Mouse (Mus musculus) embryonic facial prominence, embryonic 14.5 days (tissue): ENCODE results near the gene Krtap8-1. TPM values are rescaled to one million over a fixed set of nuclear protein-coding genes. Genes with fewer than 3 reads are reported as not detected.

Source experiments
- ATAC-seq: fragments of 200-750 bp; cut with Nextera tagmentation; 2 replicates; pipeline ENCODE4 v1.8.0; 2017; ENCODE audit warnings: low read depth, moderate number of reproducible peaks, moderate TSS enrichment
- DNase-seq: peaks from one replicate; pipeline ENCODE4 v3.0.0-alpha.2; 2015; ENCODE audit warnings: low spot score
- H3K27ac ChIP-seq: fragments of 300-500 bp; sonication (generic); replicated peaks from 2 replicates; pipeline ENCODE4 v1.5.1; 2014; ENCODE audit warnings: low read depth, mild to moderate bottlenecking, low read length, moderate library complexity
- H3K27me3 ChIP-seq: fragments of 300-500 bp; sonication (generic); replicated peaks from 2 replicates; pipeline ENCODE4 v1.6.1; 2014; ENCODE audit warnings: low read length; ENCODE audit not compliant: control insufficient read depth, insufficient read depth
- H3K36me3 ChIP-seq: fragments of 300-500 bp; sonication (generic); 2 replicates; pipeline ENCODE4 v1.6.1; 2014; ENCODE audit warnings: low read length, mixed read lengths; ENCODE audit not compliant: control insufficient read depth, insufficient read depth
- H3K4me1 ChIP-seq: fragments of 300-500 bp; sonication (generic); 2 replicates; pipeline ENCODE4 v1.6.1; 2014; ENCODE audit warnings: antibody characterized with exemption, low read length; ENCODE audit not compliant: control insufficient read depth, insufficient read depth
- H3K4me2 ChIP-seq: fragments of 300-500 bp; sonication (generic); 2 replicates; pipeline ENCODE4 v1.6.1; 2014; ENCODE audit warnings: low read depth, mild to moderate bottlenecking, low read length, moderate library complexity, mixed read lengths
- H3K4me3 ChIP-seq: fragments of 300-500 bp; sonication (generic); 2 replicates; pipeline ENCODE4 v1.5.1; 2014; ENCODE audit warnings: low read depth, mild to moderate bottlenecking, low read length
- H3K9ac ChIP-seq: fragments of 300-500 bp; sonication (generic); 2 replicates; pipeline ENCODE4 v1.6.1; 2014; ENCODE audit warnings: low read depth, mild to moderate bottlenecking, low read length, moderate library complexity, mixed read lengths
- H3K9me3 ChIP-seq: fragments of 300-500 bp; sonication (generic); 2 replicates; pipeline ENCODE4 v1.6.1; 2016; ENCODE audit warnings: low read length; ENCODE audit not compliant: control insufficient read depth
- WGBS: fragments of 180-500 bp; shearing (Covaris S2); extraction: QIAGEN DNeasy Blood & Tissue Kit; methylation state at CpG from one replicate; pipeline ENCODE4 v1.1.7; 2014; 5-methylcytosine and 5-hydroxymethylcytosine counted together
- polyA plus RNA-seq: library from polyadenylated mRNA; unstranded; fragments of >200 nt; fragmentation: Nextera tagmentation; extraction: Ambion mirVana; gene quantifications from 2 replicates; pipeline ENCODE4 v1.2.1, GENCODE M21; 2014

Gene Krtap8-1
- polyA plus RNA-seq, 1 experiment from 2014 or later: 0.86 TPM

- 73% methylated on average over 7 of the region's 7 CpGs for WGBS
- Histone ChIP-seq H3K9ac (no peak overlapping the region), H3K4me3 (no peak overlapping the region), H3K27ac (no peak overlapping the region), H3K27me3 (no peaks in the 10 kb centered on the region), H3K4me1 (no peaks in the 10 kb centered on the region), H3K36me3 (no peaks in the 10 kb centered on the region), H3K9me3 (no peaks in the 10 kb centered on the region), H3K4me2 (no peak overlapping the region)
- no peak for DNase-seq
- ATAC-seq: no peak
Measured at GRCm38 (mm10) chr16:89513431-89513830, 25.7 kb upstream of the Krtap8-1 start.

DNA sequence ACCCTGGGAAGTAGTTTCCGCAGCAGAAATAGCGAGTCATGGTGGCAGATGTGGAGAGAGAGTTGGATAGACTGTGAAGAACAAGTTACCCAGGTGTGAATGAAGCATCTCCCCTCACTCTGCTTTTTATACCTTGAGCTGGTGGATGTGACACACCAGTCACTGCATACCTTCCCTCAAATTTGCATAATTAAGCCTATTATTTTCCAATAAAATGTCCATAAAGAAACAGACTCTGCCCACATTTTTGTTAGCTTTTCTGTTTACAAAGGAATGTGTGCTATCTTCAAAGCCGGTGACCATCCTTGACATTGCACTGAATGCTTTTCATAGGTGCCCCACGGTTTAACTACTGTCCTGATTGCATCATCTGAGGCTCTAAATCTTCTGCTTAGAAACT lies 20.5 kb upstream of the Krtap8-1 start, which contains the start of gene Krtap7-1:
Gene Krtap7-1, minus strand, starts transcription at position 101 of the 400 bp plus-strand sequence.
- Histone ChIP-seq H3K27ac (no peak within 1 kb of the TSS), H3K4me1 (no peaks in the 10 kb centered on the region), H3K27me3 (no peaks in the 10 kb centered on the region), H3K4me3 (no peak within 1 kb of the TSS), H3K9me3 (no peaks in the 10 kb centered on the region), H3K36me3 (no peaks in the 10 kb centered on the region), H3K4me2 (no peak within 1 kb of the TSS), H3K9ac (no peak within 1 kb of the TSS)
- no peak for ATAC-seq
- DNase-seq: no peak
- 83% methylated on average over 4 of the region's 4 CpGs for WGBS

DNA sequence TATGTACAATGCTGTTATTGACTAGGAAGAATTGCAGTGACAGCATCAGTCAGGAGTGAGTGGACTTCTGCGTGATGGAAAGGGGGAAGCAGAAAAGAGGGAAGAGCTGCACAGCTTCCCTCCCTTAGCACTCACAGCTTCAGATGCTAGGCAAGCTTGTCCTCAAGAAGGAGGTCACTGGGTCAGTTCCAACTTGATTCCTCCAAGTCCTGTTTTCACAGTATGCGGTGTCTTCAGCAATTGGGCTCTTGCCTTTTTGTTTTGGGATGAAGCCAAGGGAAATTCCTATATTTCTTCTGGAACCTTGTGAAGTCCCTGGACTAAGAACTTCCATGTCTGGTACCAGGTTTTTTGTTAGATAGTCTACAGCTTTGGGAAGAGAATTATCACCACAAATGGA lies 15.8 kb upstream of the Krtap8-1 start:
- Histone ChIP-seq H3K36me3 (no peaks in the 10 kb centered on the region), H3K9me3 (no peaks in the 10 kb centered on the region), H3K4me3 (no peak overlapping the region), H3K9ac (no peak overlapping the region), H3K4me1 (no peaks in the 10 kb centered on the region), H3K27me3 (no peaks in the 10 kb centered on the region), H3K4me2 (no peak overlapping the region), H3K27ac (no peak overlapping the region)
- no peak for DNase-seq
- 72% methylated on average over 2 of the region's 2 CpGs for WGBS
- no peak for ATAC-seq

DNA sequence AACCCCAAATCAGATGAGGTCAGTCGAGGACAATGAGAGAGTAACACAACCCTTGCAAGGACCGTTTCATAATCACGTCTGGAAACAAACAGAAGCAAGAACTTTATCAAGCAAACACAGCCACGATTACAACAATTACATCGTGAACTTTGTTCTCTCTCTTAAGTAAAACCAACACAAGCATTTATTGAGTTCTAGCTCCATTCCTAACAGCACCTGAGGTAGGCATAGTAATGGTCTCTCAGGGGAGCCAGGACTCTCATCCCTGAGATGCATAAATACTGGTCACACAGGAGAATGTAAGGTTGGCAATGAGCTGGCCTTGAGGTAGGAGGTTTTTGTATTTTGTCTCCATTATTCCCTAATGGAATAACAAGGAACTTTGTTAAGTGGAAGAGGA lies 14.1 kb upstream of the Krtap8-1 start:
- Histone ChIP-seq H3K27ac (no peak overlapping the region), H3K27me3 (no peaks in the 10 kb centered on the region), H3K4me3 (no peak overlapping the region), H3K4me1 (no peaks in the 10 kb centered on the region), H3K4me2 (no peak overlapping the region), H3K36me3 (no peaks in the 10 kb centered on the region), H3K9me3 (no peaks in the 10 kb centered on the region), H3K9ac (no peak overlapping the region)
- DNase-seq (no peak), ATAC-seq (no peak)
- 80% methylated on average over 5 of the region's 5 CpGs for WGBS

- no peaks in the 10 kb centered on the region for H3K36me3 ChIP-seq
- no peaks in the 10 kb centered on the region for H3K9me3 ChIP-seq
- H3K4me3 ChIP-seq: no peak overlapping the region
- H3K9ac ChIP-seq: no peak overlapping the region
- H3K4me1 ChIP-seq: no peaks in the 10 kb centered on the region
- H3K27ac ChIP-seq: no peak overlapping the region
- WGBS: 85% methylated on average over 5 of the region's 5 CpGs
- no peak for DNase-seq
- no peaks in the 10 kb centered on the region for H3K27me3 ChIP-seq
- H3K4me2 ChIP-seq: no peak overlapping the region
- no peak for ATAC-seq
Measured at GRCm38 (mm10) chr16:89497002-89497401, 9.2 kb upstream of the Krtap8-1 start.

DNA sequence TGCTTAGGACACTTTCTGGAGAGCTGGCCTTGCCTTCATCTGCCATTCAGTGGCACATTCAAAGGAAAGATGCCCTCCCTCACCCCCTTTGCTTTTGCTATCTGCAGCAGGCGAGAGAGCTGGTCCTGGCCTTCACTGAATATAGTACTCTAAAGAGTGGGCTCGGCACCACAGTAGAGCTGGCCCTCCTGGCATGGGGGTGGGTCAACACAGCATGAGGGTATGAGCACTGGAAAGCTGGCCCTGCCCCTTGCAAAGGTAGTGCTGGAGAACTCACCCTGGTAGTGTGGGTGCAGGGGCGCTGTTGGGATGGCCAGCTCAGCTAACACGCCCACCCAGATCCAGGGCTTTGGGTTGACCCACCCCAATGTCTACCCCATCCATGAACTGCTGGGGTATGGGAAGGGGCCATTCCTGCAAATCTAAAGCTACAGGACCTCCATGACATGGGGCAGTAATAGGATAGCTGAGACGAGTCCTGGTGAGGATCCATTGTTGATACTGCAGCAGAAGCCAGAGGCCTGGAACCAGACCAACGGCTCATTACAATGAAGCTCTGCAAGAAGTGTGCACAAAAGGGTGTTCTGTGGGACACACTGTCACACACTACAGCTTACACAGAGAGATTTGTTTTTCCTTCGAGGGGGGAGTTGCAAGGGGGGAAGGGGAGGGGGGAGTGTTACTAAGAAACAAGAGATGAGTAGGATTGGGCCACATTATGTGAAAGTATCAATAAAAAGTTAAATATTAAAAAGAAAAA lies 7.8 kb upstream of the Krtap8-1 start:
- no peak overlapping the region for H3K9ac ChIP-seq
- H3K36me3 ChIP-seq: no peaks in the 10 kb centered on the region
- no peak for DNase-seq
- no peak overlapping the region for H3K27ac ChIP-seq
- WGBS: 85% methylated on average over 7 of the region's 7 CpGs
- H3K4me1 ChIP-seq: no peaks in the 10 kb centered on the region
- ATAC-seq: no peak
- no peak overlapping the region for H3K4me2 ChIP-seq
- no peaks in the 10 kb centered on the region for H3K27me3 ChIP-seq
- no peaks in the 10 kb centered on the region for H3K9me3 ChIP-seq
- no peak overlapping the region for H3K4me3 ChIP-seq

DNA sequence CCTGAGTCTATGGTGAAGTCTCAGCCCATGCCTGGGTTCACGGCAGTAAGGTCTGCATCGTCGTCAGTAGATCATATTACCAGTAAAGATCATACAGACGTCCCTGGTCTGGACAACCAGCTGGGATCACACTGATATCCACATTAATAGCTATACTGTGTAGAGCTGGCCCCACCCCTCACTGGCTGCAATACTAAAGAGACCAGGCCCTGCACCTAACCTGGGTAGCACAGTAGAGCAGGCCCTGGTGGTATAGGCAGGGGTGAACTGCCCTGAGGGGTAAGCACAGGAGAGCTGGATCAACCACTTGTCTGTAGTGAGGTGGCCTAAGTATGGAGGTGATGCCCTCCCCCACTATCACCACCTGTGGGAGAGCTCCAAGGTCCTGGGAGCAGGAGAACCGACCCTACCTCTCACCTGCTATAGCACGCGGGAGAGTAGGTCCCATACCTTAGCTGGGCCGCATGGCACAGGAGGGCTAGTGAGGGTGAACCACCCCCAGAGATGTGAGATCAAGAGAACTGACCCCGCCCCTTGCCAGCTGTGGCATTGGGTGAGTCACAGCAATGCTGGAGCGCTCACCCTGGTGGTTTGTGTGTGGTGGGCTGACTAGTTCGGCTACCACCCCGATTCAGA lies 10.0 kb downstream of the Krtap8-1 start:
- Histone ChIP-seq H3K9ac (no peak overlapping the region), H3K27ac (no peak overlapping the region), H3K4me1 (no peaks in the 10 kb centered on the region), H3K9me3 (no peaks in the 10 kb centered on the region), H3K4me2 (no peak overlapping the region), H3K36me3 (no peaks in the 10 kb centered on the region), H3K27me3 (no peaks in the 10 kb centered on the region), H3K4me3 (no peak overlapping the region)
- DNase-seq (no peak), ATAC-seq (no peak)
- 81% methylated on average over 12 of the region's 12 CpGs for WGBS

DNA sequence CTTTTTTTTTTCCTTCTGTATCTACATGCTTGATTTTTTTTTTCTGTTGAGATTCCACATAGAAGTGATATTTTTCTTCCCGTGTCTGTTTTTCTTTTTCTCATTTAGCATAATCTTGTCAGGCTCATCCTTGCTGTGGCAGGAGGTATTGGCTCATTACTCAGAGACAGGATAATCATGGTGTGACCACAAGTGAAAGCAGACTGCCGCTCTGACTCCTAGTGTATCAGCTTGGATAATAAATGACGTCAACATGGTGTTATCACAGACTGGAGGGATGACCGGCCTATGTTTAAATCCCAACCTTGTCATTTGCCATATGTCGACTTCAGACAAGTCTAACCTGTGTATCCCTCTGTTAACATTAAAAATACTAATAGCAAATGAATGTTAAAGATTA lies 26.6 kb downstream of the Krtap8-1 start:
- Histone ChIP-seq H3K9me3 (no peaks in the 10 kb centered on the region), H3K4me1 (no peaks in the 10 kb centered on the region), H3K36me3 (no peaks in the 10 kb centered on the region), H3K27ac (no peak overlapping the region), H3K4me2 (no peak overlapping the region), H3K4me3 (no peak overlapping the region), H3K27me3 (no peaks in the 10 kb centered on the region), H3K9ac (no peak overlapping the region)
- WGBS: 76% methylated on average over 5 of the region's 5 CpGs
- DNase-seq (no peak), ATAC-seq (no peak)
